Mouse (Mus musculus) megakaryocyte progenitor cell, adult 5-6 weeks (primary cell): ENCODE data around the gene Trappc12. TPM values are rescaled to one million over a fixed set of nuclear protein-coding genes. Genes with fewer than 3 reads are reported as not detected.
"Not testable (repeated sequence)": the region's sequence is repeated elsewhere in the genome, so short reads cannot be mapped to it uniquely, and the experiment has no call there.

Source experiments
- ATAC-seq: replicated peaks from 2 replicates; pipeline ENCODE4 v1.8.0; 2016; ENCODE audit warnings: mild to moderate bottlenecking, moderate TSS enrichment, inconsistent platforms; ENCODE audit not compliant: poor library complexity
- total RNA-seq, 2 experiments: library from RNA; stranded (forward) in 1 of 2; stranded (reverse) in 1 of 2; fragments of 157-497, 149-512 nt in 1 of 2; fragments of 200-1000 nt in 1 of 2; gene quantifications; 2 replicates each; pipeline versions ENCODE4 v1.2.3 to v1.2.4; 2015 to 2017

Gene Trappc12
- total RNA-seq, 2 experiments from 2014 or later, result 34.0 to 41.1 TPM

DNA sequence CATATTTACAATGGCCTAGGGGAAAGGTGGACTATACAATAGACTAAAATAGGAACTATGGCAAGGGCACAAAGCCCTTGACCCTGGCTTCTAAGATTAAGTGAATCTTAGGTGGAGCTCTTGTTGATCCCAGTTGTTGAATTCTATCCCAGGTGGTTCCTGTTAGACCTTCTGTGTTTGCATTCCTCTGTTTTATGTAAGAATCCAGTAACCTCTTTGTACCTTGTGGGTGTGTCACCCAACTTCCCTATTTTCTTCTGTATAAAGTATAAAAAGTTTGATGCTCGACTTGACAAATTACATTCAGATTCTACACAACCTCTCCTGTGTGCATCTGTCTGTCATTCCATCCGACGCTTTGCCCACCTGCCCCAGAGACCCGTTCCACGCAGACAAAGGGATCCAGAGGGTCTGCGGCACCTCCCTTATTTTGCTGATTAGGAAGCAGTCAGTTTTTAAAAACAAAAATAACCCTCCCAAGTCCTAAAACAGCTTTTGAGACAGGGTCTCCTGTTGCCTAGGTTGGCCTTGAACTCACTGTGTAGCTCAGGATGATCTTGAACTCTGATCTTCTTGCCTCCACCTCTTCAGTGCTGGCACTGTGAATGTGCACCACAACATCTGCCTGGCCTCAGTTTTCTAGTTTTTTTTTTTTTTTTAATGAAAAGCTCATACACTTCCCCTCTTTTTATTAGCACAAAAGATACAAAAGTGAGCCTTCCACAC, 16.6 kb downstream of the Trappc12 start:
- ATAC-seq, result not testable (repeated sequence)

GRCm38 (mm10) chr12:28732631-28733030, 17.6 kb downstream of the Trappc12 start:
- peak; percentile 74 for ATAC-seq

- ATAC-seq, result 0 out of 2 replicates have a peak, but pooled peaks have one; percentile 34
Observed at GRCm38 (mm10) chr12:28727061-28727460, 23.2 kb downstream of the Trappc12 start.

GRCm38 (mm10) chr12:28726204-28726603, 24.1 kb downstream of the Trappc12 start:
- no peak for ATAC-seq

GRCm38 (mm10) chr12:28724366-28724765, 25.9 kb downstream of the Trappc12 start:
- ATAC-seq, result no peak

DNA sequence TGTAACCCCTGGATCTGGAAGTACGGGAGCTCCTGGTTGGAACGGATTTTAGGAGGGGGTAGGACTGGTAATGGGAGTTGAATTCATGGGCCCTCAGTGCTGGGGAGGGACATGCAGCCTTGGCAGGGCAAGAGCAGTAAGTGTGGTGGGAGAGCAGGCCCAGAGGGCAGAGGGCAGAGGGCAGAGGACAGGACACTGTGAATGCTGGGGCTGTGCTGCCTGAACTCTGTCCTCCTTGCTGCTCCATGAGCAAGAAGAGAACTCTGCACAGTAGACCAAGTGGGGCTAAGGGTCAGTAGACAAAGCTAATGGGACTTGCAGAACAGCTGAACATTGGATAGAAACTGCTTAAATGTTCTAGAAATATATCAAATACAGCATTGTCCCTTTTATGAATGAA, 32.2 kb downstream of the Trappc12 start:
- ATAC-seq, result no peak

DNA sequence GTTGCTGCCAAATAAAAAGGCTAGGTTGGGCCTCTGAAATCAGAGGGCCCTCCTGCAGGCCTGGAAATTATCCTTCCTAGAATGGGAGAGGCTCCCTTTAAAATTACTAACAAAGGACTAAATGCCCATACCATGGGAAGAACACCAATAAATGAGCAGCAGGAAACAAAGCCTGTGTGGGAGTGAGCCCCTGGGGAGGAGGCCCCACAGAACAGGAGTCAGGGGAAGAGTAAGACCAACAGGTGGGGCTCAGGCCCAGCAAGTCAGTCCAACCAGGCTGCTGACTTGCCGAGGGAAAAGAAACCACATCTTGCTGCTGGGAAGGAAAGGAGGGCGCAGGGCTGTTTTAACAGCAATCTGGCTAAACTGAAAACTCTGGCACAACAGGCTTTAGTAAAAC, 33.2 kb downstream of the Trappc12 start:
- no peak for ATAC-seq

GRCm38 (mm10) chr12:28714822-28715632, 35.2 kb downstream of the Trappc12 start:
- ATAC-seq, result peak; percentile 54

GRCm38 (mm10) chr12:28710566-28711185, 39.6 kb downstream of the Trappc12 start:
- no peak for ATAC-seq

- no peak for ATAC-seq
Observed at GRCm38 (mm10) chr12:28708154-28708553, 42.1 kb downstream of the Trappc12 start.

DNA sequence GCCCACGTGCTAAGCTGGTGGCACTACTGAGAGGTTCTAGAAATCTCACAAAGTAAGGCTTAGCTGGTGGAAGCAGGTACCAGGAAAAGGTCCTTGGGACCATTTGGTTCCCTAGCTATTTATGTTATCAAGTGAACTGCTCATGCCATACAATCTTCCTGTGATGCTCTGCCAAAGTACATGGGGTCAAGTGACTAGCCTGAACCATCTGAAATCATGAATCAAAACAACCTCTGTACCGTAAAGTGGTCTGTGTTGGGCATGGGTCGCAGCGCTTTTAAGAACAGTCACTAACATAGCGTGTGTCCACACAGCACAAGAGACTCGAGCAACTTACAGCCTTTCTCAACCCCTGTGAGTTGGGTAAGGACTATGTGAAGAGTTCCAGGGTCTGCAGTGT, 45.1 kb downstream of the Trappc12 start:
- no peak for ATAC-seq

- ATAC-seq, result no peak
Observed at GRCm38 (mm10) chr12:28704381-28704780, 45.9 kb downstream of the Trappc12 start.

GRCm38 (mm10) chr12:28701302-28701701, 49.0 kb downstream of the Trappc12 start:
- ATAC-seq, result no peak

GRCm38 (mm10) chr12:28700561-28701025, 49.7 kb downstream of the Trappc12 start:
- ATAC-seq, result no peak

DNA sequence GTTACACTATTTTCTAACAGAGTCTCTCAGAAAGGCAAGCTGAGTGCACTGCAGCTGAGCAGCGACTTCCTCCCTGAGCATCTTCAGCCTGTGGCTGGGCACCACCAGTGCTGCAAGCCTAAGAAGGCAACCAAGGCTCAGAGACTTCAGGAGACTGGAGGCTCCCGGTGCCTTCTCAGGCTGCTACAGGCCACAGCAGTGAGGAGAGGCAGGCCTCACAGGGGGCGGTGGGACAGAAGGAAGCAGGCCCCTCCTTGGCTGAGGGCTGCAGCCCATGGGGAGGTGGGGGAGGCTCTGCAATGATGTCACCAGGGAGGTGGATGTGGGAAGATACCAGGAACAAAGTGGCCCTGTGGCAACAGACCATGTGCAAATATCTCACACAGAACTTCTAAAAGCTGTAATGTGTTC, 50.2 kb downstream of the Trappc12 start:
- ATAC-seq, result no peak

GRCm38 (mm10) chr12:28699656-28700055, 50.6 kb downstream of the Trappc12 start:
- ATAC-seq, result peak; percentile 87

- no peak for ATAC-seq
Observed at GRCm38 (mm10) chr12:28699086-28699485, 51.2 kb downstream of the Trappc12 start.

DNA sequence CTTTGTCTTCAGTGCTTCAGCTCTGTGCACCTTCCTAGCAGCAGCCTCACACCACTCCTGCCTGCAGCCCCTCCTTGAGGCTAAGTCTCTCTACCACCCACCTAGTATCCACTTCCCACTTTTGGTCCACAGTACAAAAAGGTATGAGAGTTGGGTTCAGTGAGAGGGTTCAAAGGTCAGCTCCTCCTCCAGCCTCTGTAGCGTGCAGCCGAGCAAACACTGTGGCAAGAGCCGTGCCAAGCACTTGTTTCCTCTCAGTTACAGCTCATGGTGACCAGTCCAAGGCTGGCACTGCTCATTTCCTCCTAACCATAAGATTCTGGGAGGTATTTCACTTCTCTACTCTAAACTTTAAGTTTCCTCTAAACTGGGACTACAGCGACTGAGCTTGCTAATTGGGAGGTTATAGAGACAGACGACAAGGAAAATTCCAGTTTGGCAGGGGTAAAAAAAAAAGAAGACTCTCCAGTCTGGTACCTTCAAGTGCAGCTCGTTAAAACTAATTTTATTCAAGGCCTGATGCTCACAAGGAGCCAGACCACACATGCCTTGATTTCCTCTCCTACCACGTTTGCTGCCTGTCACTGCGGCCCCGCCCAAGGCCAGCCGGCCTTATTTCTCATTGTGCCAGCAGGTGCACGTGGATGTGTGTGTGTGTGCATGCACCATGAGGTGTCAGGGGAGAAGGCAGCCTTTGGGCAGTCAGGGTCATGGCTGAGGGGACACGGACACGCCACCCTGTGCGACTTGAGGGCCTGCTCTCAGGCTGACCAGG, 52.3 kb downstream of the Trappc12 start:
- ATAC-seq, result no peak

DNA sequence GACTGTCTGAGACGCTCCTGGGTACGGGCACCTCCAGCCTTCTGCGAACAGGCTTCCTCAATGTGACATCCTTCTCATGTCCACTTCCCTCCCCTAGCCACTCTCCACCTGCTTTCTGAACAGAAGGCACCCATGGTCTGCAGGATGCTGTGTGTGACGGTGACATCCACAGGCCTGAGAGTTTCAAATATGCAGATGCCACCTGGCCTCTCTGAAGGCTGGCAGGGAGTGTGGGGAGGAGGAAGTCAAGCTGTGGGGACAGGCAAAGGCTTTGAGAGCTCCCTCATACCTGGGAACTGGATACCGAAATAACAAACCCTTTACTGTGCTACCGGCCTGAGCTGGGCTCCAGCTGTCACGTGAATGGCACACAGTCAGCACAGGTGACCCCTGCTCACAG, 55.5 kb downstream of the Trappc12 start:
- no peak for ATAC-seq

- ATAC-seq, result no peak
Observed at GRCm38 (mm10) chr12:28694231-28694630, 56.0 kb downstream of the Trappc12 start.

- ATAC-seq, result no peak
Observed at GRCm38 (mm10) chr12:28693738-28694137, 56.5 kb downstream of the Trappc12 start.
